23 mouse cellular contexts compared by ENCODE assay signal in genomic region chr6:141148417-141149169, GRCm38 (mm10).
DNase-seq lines count a peak whose midpoint lies in the region; ATAC-seq and TF ChIP-seq lines count a peak whose summit lies in the region.
"Had no signal": no experiment of that assay in that cellular context is flagged by ENCODE, and none has a peak within 500 bp of the region (broad histone marks: within the 10 kb centered on the region; RNA-seq: fewer than 3 reads in every experiment).

No protein-coding gene starts in this region.

- peak overlapping the region; percentile 76 for H3K27ac ChIP-seq in intestine, embryonic 15.5 days
- no peak overlapping the region for H3K27ac ChIP-seq in midbrain, embryonic 16.5 days (ENCODE audit: low read length)
- H3K27ac ChIP-seq in kidney, adult 2 months (ENCODE audit: insufficient read depth, low read depth, low read length), result no peak overlapping the region
- H3K27ac ChIP-seq: embryonic facial prominence, embryonic 12.5 days; heart, embryonic 15.5 days; hindbrain, embryonic 10.5 days; kidney, embryonic 15.5 days; limb, embryonic 12.5 days; liver, embryonic 12.5 days had no signal

- WGBS in intestine, embryonic 15.5 days, result 61% methylated on average over 5 of the region's 5 CpGs
- 39% methylated on average over 5 of the region's 5 CpGs for WGBS in midbrain, embryonic 16.5 days
- 85% methylated on average over 5 of the region's 5 CpGs for WGBS in kidney, adult 2 months

- no peak overlapping the region for H3K4me2 ChIP-seq in intestine, embryonic 15.5 days (replicated peaks)
- no peak overlapping the region for H3K4me2 ChIP-seq in midbrain, embryonic 16.5 days (ENCODE audit: low read length)
- H3K4me2 ChIP-seq: embryonic facial prominence, embryonic 12.5 days; heart, embryonic 15.5 days; kidney, embryonic 15.5 days; limb, embryonic 12.5 days; liver, embryonic 12.5 days had no signal

- H3K9me3 ChIP-seq in intestine, embryonic 15.5 days, result no peaks in the 10 kb centered on the region
- H3K9me3 ChIP-seq in midbrain, embryonic 16.5 days (replicated peaks; ENCODE audit: control insufficient read depth, low read length, poor library complexity, severe bottlenecking), result no peaks in the 10 kb centered on the region
- H3K9me3 ChIP-seq: embryonic facial prominence, embryonic 12.5 days; heart, embryonic 15.5 days; hindbrain, embryonic 10.5 days; kidney, embryonic 15.5 days; limb, embryonic 12.5 days; liver, embryonic 12.5 days had no signal

- no peak overlapping the region for H3K9ac ChIP-seq in intestine, embryonic 15.5 days
- H3K9ac ChIP-seq in midbrain, embryonic 16.5 days (ENCODE audit: low read depth, low read length), result no peak overlapping the region
- H3K9ac ChIP-seq: embryonic facial prominence, embryonic 12.5 days; heart, embryonic 15.5 days; kidney, embryonic 15.5 days; limb, embryonic 12.5 days; liver, embryonic 12.5 days had no signal

- peak; percentile 11 for DNase-seq in embryo, embryonic 10 days (ENCODE audit: low spot score)
- DNase-seq in embryo, embryonic 9.5 days (ENCODE audit: extremely low spot score), result no peak
- DNase-seq in Muller cell, postnatal 12 days (ENCODE audit: inconsistent ontology term), result peak; percentile 60
- DNase-seq in kidney, adult 2 months, result no peak
- DNase-seq in thymus, postnatal 36 days, result no peak
- DNase-seq in heart, postnatal 10 days, result no peak
- DNase-seq: adrenal gland, postnatal 25 days; cerebellum, adult 11-12 months; cerebellum, postnatal 14 days; gastrocnemius, postnatal 25 days; lung, adult 2 months; right cerebral cortex, postnatal 4 days; thymus, postnatal 14 days had no signal

- no peaks in the 10 kb centered on the region for H3K4me1 ChIP-seq in intestine, embryonic 15.5 days (replicated peaks)
- no peaks in the 10 kb centered on the region for H3K4me1 ChIP-seq in midbrain, embryonic 16.5 days (ENCODE audit: control insufficient read depth, insufficient read depth, low read length)
- H3K4me1 ChIP-seq in kidney, adult 2 months (ENCODE audit: control insufficient read depth, insufficient read depth, low read length), result no peaks in the 10 kb centered on the region
- H3K4me1 ChIP-seq: embryonic facial prominence, embryonic 12.5 days; heart, embryonic 15.5 days; kidney, embryonic 15.5 days; limb, embryonic 12.5 days; liver, embryonic 12.5 days had no signal

- TF ChIP-seq CTCF in kidney, adult 2 months (conservative IDR thresholded peaks at IDR 0.05; ENCODE audit: insufficient read depth, insufficient read length, low read depth, low read length), result no peak

- no peaks in the 10 kb centered on the region for H3K36me3 ChIP-seq in intestine, embryonic 15.5 days
- H3K36me3 ChIP-seq in midbrain, embryonic 16.5 days (ENCODE audit: control insufficient read depth, insufficient read depth, low read length), result no peaks in the 10 kb centered on the region
- no peaks in the 10 kb centered on the region for H3K36me3 ChIP-seq in kidney, adult 2 months (ENCODE audit: control insufficient read depth, insufficient read depth, low read length)
- H3K36me3 ChIP-seq: embryonic facial prominence, embryonic 12.5 days; heart, embryonic 15.5 days; hindbrain, embryonic 10.5 days; kidney, embryonic 15.5 days; limb, embryonic 12.5 days; liver, embryonic 12.5 days had no signal

- no peak overlapping the region for H3K4me3 ChIP-seq in intestine, embryonic 15.5 days (replicated peaks)
- no peak overlapping the region for H3K4me3 ChIP-seq in midbrain, embryonic 16.5 days (ENCODE audit: low read depth, low read length)
- no peak overlapping the region for H3K4me3 ChIP-seq in kidney, adult 2 months (ENCODE audit: insufficient read depth, low read depth, low read length)
- H3K4me3 ChIP-seq: embryonic facial prominence, embryonic 12.5 days; erythroblast, embryonic 14.5 days; heart, embryonic 15.5 days; hindbrain, embryonic 10.5 days; kidney, embryonic 15.5 days; limb, embryonic 12.5 days; liver, embryonic 12.5 days had no signal

- no peaks in the 10 kb centered on the region for H3K27me3 ChIP-seq in intestine, embryonic 15.5 days (replicated peaks)
- H3K27me3 ChIP-seq in midbrain, embryonic 16.5 days (ENCODE audit: control insufficient read depth, insufficient read depth, low read depth, low read length), result no peaks in the 10 kb centered on the region
- no peaks in the 10 kb centered on the region for H3K27me3 ChIP-seq in kidney, adult 2 months (replicated peaks; ENCODE audit: control insufficient read depth, insufficient read depth, low read length)
- H3K27me3 ChIP-seq: embryonic facial prominence, embryonic 12.5 days; heart, embryonic 15.5 days; kidney, embryonic 15.5 days; limb, embryonic 12.5 days; liver, embryonic 12.5 days; Patski had no signal

- ATAC-seq in intestine, embryonic 15.5 days, result peak; percentile 73
- peak; percentile 62 for ATAC-seq in midbrain, embryonic 16.5 days
- ATAC-seq: liver, embryonic 12.5 days; Patski had no signal

- intact Hi-C loops in heart, postnatal 10 days (cut with DNase I), result no loop called here

- TF ChIP-seq POLR2A in kidney, adult 2 months (IDR thresholded peaks at IDR 0.05; ENCODE audit: low read depth, low read length), result no peak

Comparison
In these comparisons a context has a peak if more than half of its experiments do, and no peak if none do; other contexts are left out.
1. DNase-seq: peak in embryo, embryonic 10 days (single experiment) and Muller cell, postnatal 12 days (single experiment); none in embryo, embryonic 9.5 days (single experiment), kidney, adult 2 months (single experiment), thymus, postnatal 36 days (0 of 2) and heart, postnatal 10 days (0 of 2).